Mouse (Mus musculus) stomach, postnatal 0 days (tissue): Measurements from ENCODE around the gene Klc1.

Experiments used
- CTCF ChIP-seq: IDR thresholded peaks from 2 replicates; pipeline ENCODE4 v1.5.1; 2016; ENCODE audit warnings: antibody characterized with exemption, low read depth, mild to moderate bottlenecking, moderate library complexity
- EP300 ChIP-seq: optimal IDR thresholded peaks from 2 replicates; pipeline ENCODE3; 2016; ENCODE audit warnings: antibody characterized with exemption

DNA sequence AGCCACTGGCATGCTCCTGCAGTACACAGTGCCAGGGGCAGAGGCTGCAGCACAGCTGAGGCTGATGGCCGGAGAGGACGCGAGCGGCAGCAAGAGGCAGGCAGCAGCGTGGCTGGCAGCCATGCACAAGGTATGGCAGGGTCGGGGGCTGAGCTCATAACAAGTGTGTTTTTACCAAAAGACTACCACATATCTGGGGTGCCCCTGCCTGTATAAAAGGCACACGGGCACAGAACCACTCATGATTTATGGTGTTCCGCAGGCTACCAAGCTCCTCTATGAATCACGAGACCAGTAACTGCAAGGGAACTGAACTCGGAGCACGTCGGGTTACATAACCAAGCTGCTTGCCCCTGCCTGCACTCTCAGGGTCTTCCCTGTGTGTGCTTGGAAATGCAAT, 68.9 kb downstream of the Klc1 start:
- TF ChIP-seq CTCF, result no peak
- TF ChIP-seq EP300, result no peak
